Mouse (Mus musculus) kidney, adult 2 months (tissue): ENCODE measurements around the gene Slc22a4. TPM values are rescaled to one million over a fixed set of nuclear protein-coding genes. Genes with fewer than 3 reads are reported as not detected.

Experiments
- DNase-seq: peaks from one replicate; pipeline ENCODE4 v3.0.0; 2021
- H3K27ac ChIP-seq: fragments of 200-500 bp; 2 replicates; pipeline ENCODE4 v1.5.1; 2012; ENCODE audit warnings: low read depth, low read length, control low read depth, inconsistent platforms; ENCODE audit not compliant: insufficient read depth
- H3K27me3 ChIP-seq: fragments of 200-500 bp; replicated peaks from 2 replicates; pipeline ENCODE4 v1.6.1; 2012; ENCODE audit warnings: mild to moderate bottlenecking, moderate library complexity, low read length, inconsistent platforms; ENCODE audit not compliant: control insufficient read depth, insufficient read depth
- H3K36me3 ChIP-seq: fragments of 200-500 bp; 2 replicates; pipeline ENCODE4 v1.6.1; 2012; ENCODE audit warnings: mild to moderate bottlenecking, moderate library complexity, low read length, inconsistent platforms; ENCODE audit not compliant: control insufficient read depth, insufficient read depth
- H3K4me1 ChIP-seq: fragments of 200-500 bp; 2 replicates; pipeline ENCODE4 v1.6.1; 2011; ENCODE audit warnings: low read length; ENCODE audit not compliant: control insufficient read depth, insufficient read depth
- H3K4me3 ChIP-seq: fragments of 200-500 bp; 2 replicates; pipeline ENCODE4 v1.5.1; 2011; ENCODE audit warnings: mild to moderate bottlenecking, low read depth, low read length, control low read depth; ENCODE audit not compliant: insufficient read depth
- CTCF ChIP-seq: fragments of 200-500 bp; conservative IDR thresholded peaks from 2 replicates; pipeline ENCODE4 v1.5.1; 2011; ENCODE audit warnings: low read depth, mild to moderate bottlenecking, control low read depth, low read length, moderate library complexity, mixed read lengths; ENCODE audit not compliant: insufficient read depth, insufficient read length
- POLR2A ChIP-seq: fragments of 200-500 bp; IDR thresholded peaks from one replicate; pipeline ENCODE4 v1.6.1; 2011; ENCODE audit warnings: low read depth, low read length, control low read depth
- WGBS: fragments of 180-500 bp; shearing (Covaris S2); methylation state at CpG from one replicate; pipeline ENCODE4 v1.1.7; 2018; 5-methylcytosine and 5-hydroxymethylcytosine counted together
- polyA plus RNA-seq: library from polyadenylated mRNA; depleted of rRNA; stranded (reverse); fragments of >200 nt; gene quantifications from 2 replicates; pipeline ENCODE4 v1.2.3, GENCODE M21; 2012

Gene Slc22a4
- polyA plus RNA-seq, 1 experiment = 46.7 TPM

DNA sequence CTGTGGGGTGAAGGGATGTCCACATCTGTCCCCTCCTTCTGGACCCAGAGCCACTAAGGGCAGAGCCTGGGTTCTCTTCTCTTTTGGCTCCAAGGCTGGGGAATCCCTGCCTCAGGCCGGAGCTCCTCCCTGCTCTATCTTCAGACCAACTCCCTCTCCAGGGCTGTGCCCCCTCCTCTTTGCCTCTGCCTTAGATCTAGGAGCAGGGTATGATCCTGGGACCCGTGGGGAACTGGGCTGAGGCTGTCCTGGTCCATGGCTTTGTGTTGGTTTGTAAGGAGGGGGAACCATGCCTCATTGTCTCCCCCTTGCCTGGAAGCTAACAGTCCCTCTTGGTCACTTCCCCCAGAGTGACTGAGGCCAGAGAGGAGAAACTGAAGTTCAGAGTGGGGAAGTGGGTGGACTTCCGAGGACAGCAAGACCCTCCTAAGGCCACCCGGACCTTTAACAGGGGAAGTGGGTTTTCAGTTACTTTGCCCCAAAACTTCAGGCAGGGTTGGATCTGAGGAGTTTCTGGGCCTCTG is 40.2 kb upstream of the Slc22a4 start:
- Histone ChIP-seq H3K4me3 (peak overlapping the region; percentile 29; the same call in 1 of the 2 replicates), H3K36me3 (no peaks in the 10 kb centered on the region), H3K27ac (peak overlapping the region; percentile 7; the same call in 1 of the 2 replicates), H3K4me1 (0 out of 2 replicates have a peak, but pooled peaks cover 4% of the 10 kb centered on the region), H3K27me3 (no peaks in the 10 kb centered on the region)
- TF ChIP-seq POLR2A (no peak), CTCF (no peak)
- no peak for DNase-seq
- WGBS = 63% methylated on average over 4 of the region's 4 CpGs

DNA sequence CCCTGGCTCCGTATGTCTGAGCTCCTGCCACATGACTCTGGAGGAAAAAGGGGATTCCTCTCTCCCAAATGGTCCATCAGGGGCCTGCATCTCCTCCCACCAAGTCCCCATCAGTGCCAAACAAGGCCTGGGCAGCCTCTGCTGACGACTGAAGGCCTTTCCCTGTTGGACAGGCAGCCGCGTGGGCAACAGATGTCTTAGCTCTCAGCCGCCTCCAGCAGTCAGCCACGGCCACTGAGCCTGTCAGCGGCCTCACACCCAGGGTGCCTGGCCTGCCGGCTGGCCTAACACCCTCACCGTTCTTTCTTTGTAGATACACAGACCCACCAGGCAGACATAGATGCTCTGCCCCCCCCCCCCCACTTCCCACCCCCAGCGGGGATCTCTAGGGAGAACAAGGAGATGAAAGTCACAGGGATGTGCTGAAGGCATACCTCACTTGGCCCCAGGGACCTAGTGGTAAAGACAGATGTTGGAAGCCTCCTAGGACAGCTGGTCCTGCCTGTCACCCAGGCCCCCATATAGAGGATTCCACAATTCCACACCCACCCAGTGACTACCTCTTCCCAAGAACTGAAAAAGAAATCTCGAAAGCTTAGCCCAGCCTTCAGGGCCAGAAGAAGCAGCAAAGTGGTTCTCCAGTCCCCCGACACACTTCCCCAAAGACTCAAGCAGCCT is 39.6 kb upstream of the Slc22a4 start:
- no peak for DNase-seq
- 68% methylated on average over 12 of the region's 12 CpGs for WGBS
- Histone ChIP-seq H3K27me3 (no peaks in the 10 kb centered on the region), H3K4me1 (0 out of 2 replicates have a peak, but pooled peaks cover 4% of the 10 kb centered on the region), H3K27ac (0 out of 2 replicates have a peak overlapping the region, but pooled peaks have one; percentile 7), H3K36me3 (no peaks in the 10 kb centered on the region), H3K4me3 (peak overlapping the region; percentile 29; the same call in 1 of the 2 replicates)
- TF ChIP-seq POLR2A (no peak), CTCF (no peak)

DNA sequence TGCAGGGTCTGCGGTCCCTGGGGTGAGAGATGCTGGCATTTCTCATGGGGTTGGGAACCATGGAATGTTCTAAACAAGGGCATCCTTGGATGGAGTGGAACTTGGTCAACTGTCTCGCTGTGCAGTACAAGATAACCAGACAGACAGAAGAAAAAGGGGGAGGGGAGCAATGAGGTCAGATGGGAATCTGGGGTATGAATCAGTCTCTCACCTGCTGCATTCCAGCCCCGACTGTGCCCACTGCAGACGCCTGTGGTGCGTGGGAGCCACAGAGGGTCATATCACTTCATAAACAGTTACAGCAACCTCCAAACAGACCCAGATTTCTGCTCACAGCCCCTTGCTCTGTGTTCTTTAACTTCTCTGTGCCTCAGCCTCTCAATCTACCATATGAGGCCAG is 38.5 kb upstream of the Slc22a4 start:
- no peak overlapping the region for H3K27ac ChIP-seq
- no peaks in the 10 kb centered on the region for H3K36me3 ChIP-seq
- 78% methylated on average over 5 of the region's 5 CpGs for WGBS
- DNase-seq = no peak
- no peaks in the 10 kb centered on the region for H3K27me3 ChIP-seq
- TF ChIP-seq CTCF (no peak), POLR2A (no peak)
- 0 out of 2 replicates have a peak, but pooled peaks cover 4% of the 10 kb centered on the region for H3K4me1 ChIP-seq
- H3K4me3 ChIP-seq = no peak overlapping the region

DNA sequence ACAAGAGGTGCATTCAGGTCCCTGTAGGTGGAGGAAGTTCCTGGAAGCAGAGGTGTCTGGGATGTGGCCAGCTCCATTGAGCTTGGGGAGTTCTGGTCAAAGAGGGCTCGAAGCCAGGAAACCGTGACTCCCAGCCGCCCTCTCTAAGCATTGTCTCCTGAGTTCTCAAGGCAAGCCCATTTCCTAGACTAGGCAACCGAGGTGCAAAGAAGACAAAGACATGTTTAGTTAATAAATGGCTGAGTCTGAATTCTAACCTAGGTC is 38.0 kb upstream of the Slc22a4 start:
- Histone ChIP-seq H3K4me1 (0 out of 2 replicates have a peak, but pooled peaks cover 4% of the 10 kb centered on the region), H3K27ac (no peak overlapping the region), H3K4me3 (no peak overlapping the region), H3K27me3 (no peaks in the 10 kb centered on the region), H3K36me3 (no peaks in the 10 kb centered on the region)
- no peak for DNase-seq
- TF ChIP-seq POLR2A (no peak), CTCF (no peak)
- 58% methylated on average over 4 of the region's 4 CpGs for WGBS

DNA sequence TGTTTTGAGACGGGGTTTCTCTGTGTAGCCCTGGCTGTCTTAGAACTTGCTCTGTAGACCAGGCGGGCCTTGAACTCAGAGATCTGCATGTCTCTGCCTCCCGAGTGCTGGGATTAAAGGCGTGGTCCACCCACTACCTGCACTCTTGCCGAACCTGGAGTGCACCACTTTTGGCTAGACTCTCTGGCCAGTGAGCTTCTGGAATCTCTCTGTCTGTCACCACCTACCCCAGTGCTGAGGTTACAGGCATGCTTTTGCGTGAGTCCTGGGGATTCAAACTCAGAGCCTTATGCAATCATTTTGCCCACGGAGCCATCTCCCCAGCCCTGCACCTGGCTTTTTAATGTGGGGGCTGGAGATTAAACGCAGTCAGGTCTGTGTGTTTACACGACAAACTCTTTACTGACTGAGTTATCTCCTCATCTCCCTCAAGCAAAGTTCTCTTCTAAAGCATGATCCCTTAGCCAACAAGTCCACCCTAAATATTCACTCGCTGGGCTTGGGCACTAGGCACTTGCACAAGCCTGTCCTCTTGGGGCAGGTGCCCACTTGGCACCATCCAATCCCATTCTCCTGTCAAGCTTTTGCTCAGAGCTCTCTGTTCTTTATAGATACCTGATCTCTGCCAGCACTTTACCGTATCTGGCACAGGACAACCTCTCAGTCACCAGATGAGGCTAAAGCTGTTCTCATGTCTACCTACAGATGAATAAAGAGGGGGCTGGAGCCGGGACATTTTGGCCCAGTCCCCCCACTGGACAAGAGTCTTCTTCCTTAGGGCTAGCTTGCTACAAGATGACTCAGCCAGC is 37.4 kb upstream of the Slc22a4 start:
- 90% methylated on average over 12 of the region's 12 CpGs for WGBS
- no peak overlapping the region for H3K27ac ChIP-seq
- DNase-seq = no peak
- H3K4me1 ChIP-seq = 0 out of 2 replicates have a peak, but pooled peaks cover 4% of the 10 kb centered on the region
- no peak overlapping the region for H3K4me3 ChIP-seq
- TF ChIP-seq CTCF (no peak), POLR2A (no peak)
- no peaks in the 10 kb centered on the region for H3K36me3 ChIP-seq
- no peaks in the 10 kb centered on the region for H3K27me3 ChIP-seq

DNA sequence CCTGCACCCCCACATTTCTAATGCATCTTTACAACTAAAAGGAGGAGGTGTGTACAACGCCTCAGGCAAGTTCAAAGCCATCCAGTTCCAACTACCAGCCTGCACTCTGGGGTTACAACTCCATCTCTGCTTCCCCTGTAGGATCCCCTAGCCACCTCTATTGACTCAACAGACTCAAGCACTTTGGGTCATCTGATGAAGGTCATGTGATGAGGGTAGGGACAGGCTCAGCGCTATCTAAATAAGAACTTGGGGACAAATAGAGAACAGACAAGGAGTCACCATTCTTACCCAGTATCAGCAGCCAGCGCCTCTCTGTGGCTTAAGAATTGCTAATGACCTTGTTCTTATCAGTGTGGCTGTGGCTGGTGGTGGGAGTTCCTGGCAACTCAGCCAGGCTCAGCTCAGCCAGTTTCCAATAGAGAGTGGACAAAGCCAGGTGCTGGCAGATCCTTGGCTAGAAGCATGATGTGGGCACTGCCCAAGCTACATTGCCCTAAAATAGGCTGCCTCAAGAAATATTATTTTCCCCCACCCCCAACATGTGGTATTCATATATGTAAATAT is 36.6 kb upstream of the Slc22a4 start:
- no peak for DNase-seq

DNA sequence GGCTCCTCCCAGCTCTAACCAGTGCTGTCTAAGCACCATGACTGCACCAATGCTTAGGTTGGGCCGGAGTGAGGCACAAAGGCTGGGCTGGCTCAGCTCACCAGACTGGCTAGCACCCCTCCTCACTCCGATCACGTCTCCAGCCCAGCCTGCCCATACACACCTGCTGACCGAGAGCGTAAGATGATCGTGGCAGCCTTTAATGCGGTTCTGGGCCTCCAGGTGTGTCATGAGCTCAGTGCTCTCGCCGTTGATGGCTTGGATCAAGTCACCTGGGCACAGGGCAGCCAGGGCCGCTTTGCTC is 35.5 kb upstream of the Slc22a4 start:
- Histone ChIP-seq H3K27me3 (no peaks in the 10 kb centered on the region), H3K4me1 (0 out of 2 replicates have a peak, but pooled peaks cover 4% of the 10 kb centered on the region), H3K4me3 (no peak overlapping the region), H3K36me3 (no peaks in the 10 kb centered on the region), H3K27ac (no peak overlapping the region)
- TF ChIP-seq POLR2A = no peak
- TF ChIP-seq CTCF = no peak
- DNase-seq = no peak
- 88% methylated on average over 10 of the region's 10 CpGs for WGBS

More for the DNA sequence above, 36.6 kb upstream of the Slc22a4 start:
- 0 out of 2 replicates have a peak, but pooled peaks cover 4% of the 10 kb centered on the region for H3K4me1 ChIP-seq
- no peak overlapping the region for H3K4me3 ChIP-seq
- H3K36me3 ChIP-seq = no peaks in the 10 kb centered on the region
- TF ChIP-seq POLR2A (no peak), CTCF (no peak)
- no peak overlapping the region for H3K27ac ChIP-seq
- no peaks in the 10 kb centered on the region for H3K27me3 ChIP-seq
- 96% methylated on average over 3 of the region's 3 CpGs for WGBS
